ENCODE assay signal across 8 mouse cellular contexts in the genomic region with DNA sequence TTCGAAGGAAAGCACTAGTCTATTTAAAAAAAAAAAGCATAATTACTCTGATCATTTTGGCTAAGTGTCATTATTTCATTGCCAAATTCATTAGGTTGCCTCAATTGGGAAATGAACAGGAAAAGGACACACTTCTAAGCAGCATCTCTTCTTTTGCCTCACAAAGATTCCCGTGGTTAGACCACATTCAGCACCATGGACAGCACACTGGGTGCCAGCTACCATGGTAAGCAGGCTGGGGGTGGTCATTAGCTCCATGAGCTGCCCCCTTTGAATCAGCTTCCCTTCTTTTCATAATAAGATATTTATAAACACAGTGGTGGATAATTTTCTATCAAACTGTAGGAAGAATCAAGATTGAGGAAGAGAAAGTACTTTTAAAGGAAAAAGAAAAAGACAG. TPM values are rescaled to one million over a fixed set of nuclear protein-coding genes. Genes with fewer than 3 reads are reported as not detected.
DNase-seq lines count a peak whose midpoint lies in the region; ATAC-seq and TF ChIP-seq lines count a peak whose summit lies in the region.

No protein-coding gene starts in this region.

- H3K9ac ChIP-seq in forebrain, embryonic 13.5 days, result no peak overlapping the region
- no peak overlapping the region for H3K9ac ChIP-seq in liver, postnatal 0 days (replicated peaks)
- no peak overlapping the region for H3K9ac ChIP-seq in liver, embryonic 11.5 days (ENCODE audit: low read depth, low read length)

- no peak overlapping the region for H3K4me2 ChIP-seq in forebrain, embryonic 13.5 days
- H3K4me2 ChIP-seq in liver, postnatal 0 days (ENCODE audit: low read depth, low read length), result no peak overlapping the region
- H3K4me2 ChIP-seq in liver, embryonic 11.5 days, result no peak overlapping the region

- no peaks in the 10 kb centered on the region for H3K9me3 ChIP-seq in forebrain, embryonic 10.5 days
- no peaks in the 10 kb centered on the region for H3K9me3 ChIP-seq in forebrain, embryonic 13.5 days (replicated peaks)
- H3K9me3 ChIP-seq in liver, postnatal 0 days (ENCODE audit: low read length), result no peaks in the 10 kb centered on the region
- H3K9me3 ChIP-seq in liver, embryonic 11.5 days (ENCODE audit: control insufficient read depth, low read length), result no peaks in the 10 kb centered on the region

- H3K36me3 ChIP-seq in forebrain, embryonic 10.5 days (replicated peaks), result no peaks in the 10 kb centered on the region
- no peaks in the 10 kb centered on the region for H3K36me3 ChIP-seq in forebrain, embryonic 13.5 days (ENCODE audit: poor library complexity, severe bottlenecking)
- H3K36me3 ChIP-seq in liver, postnatal 0 days (replicated peaks; ENCODE audit: insufficient read depth, low read length), result no peaks in the 10 kb centered on the region
- no peaks in the 10 kb centered on the region for H3K36me3 ChIP-seq in liver, embryonic 11.5 days (ENCODE audit: control insufficient read depth, insufficient read depth, low read length)

- no peak for TF ChIP-seq EP300 in liver, postnatal 0 days (IDR thresholded peaks at IDR 0.05; ENCODE audit: low read depth)

- H3K27me3 ChIP-seq in forebrain, embryonic 10.5 days (ENCODE audit: poor library complexity, severe bottlenecking), result peaks cover 70% of the 10 kb centered on the region
- no peaks in the 10 kb centered on the region for H3K27me3 ChIP-seq in forebrain, embryonic 13.5 days
- H3K27me3 ChIP-seq in liver, postnatal 0 days (ENCODE audit: insufficient read depth, low read length), result no peaks in the 10 kb centered on the region
- H3K27me3 ChIP-seq in liver, embryonic 11.5 days (replicated peaks; ENCODE audit: control insufficient read depth, insufficient read depth, low read length), result no peaks in the 10 kb centered on the region

- H3K27ac ChIP-seq in forebrain, embryonic 10.5 days, result no peak overlapping the region
- no peak overlapping the region for H3K27ac ChIP-seq in forebrain, embryonic 13.5 days
- H3K27ac ChIP-seq in liver, postnatal 0 days (ENCODE audit: low read depth), result no peak overlapping the region
- no peak overlapping the region for H3K27ac ChIP-seq in liver, embryonic 11.5 days (ENCODE audit: low read depth, low read length)

- H3K4me1 ChIP-seq in forebrain, embryonic 10.5 days, result peaks cover 15% of the 10 kb centered on the region
- peaks cover 37% of the 10 kb centered on the region for H3K4me1 ChIP-seq in forebrain, embryonic 13.5 days
- no peaks in the 10 kb centered on the region for H3K4me1 ChIP-seq in liver, postnatal 0 days (ENCODE audit: insufficient read depth)
- H3K4me1 ChIP-seq in liver, embryonic 11.5 days (replicated peaks; ENCODE audit: control insufficient read depth, insufficient read depth, low read length), result no peaks in the 10 kb centered on the region

- TF ChIP-seq POLR2A in brain, embryonic 14.5 days (IDR thresholded peaks at IDR 0.05; ENCODE audit: borderline replicate concordance, extremely low read depth, insufficient read depth, insufficient read length, poor library complexity, severe bottlenecking), result no peak

- no peak overlapping the region for H3K4me3 ChIP-seq in forebrain, embryonic 10.5 days
- no peak overlapping the region for H3K4me3 ChIP-seq in forebrain, embryonic 13.5 days
- H3K4me3 ChIP-seq in liver, postnatal 0 days (ENCODE audit: low read depth, low read length), result no peak overlapping the region
- H3K4me3 ChIP-seq in liver, embryonic 11.5 days (ENCODE audit: low read depth, low read length), result no peak overlapping the region

- DNase-seq in forebrain, embryonic 10.5 days (ENCODE audit: extremely low spot score, low spot score), result peak; percentile 18
- peak; percentile 15 for DNase-seq in liver, postnatal 0 days
- no peak for DNase-seq in liver, embryonic 11.5 days (ENCODE audit: low spot score)
- DNase-seq in brain, embryonic 14.5 days (ENCODE audit: low read depth), result peak; percentile 44
- peak; percentile 19 for DNase-seq in lung, postnatal 36 days
- DNase-seq in layer of hippocampus, postnatal 14 days (ENCODE audit: low spot score in 2 of 2), result no peak
- no peak for DNase-seq in MN1 (ENCODE audit: low spot score)

- ATAC-seq in forebrain, embryonic 13.5 days, result no peak
- no peak for ATAC-seq in liver, postnatal 0 days
- no peak for ATAC-seq in liver, embryonic 11.5 days (replicated peaks; ENCODE audit: low FRiP score)

- no peak for TF ChIP-seq CTCF in liver, postnatal 0 days (IDR thresholded peaks at IDR 0.05; ENCODE audit: low read depth)
- no peak for TF ChIP-seq CTCF in brain, embryonic 14.5 days (IDR thresholded peaks at IDR 0.05; ENCODE audit: borderline replicate concordance, extremely low read depth, insufficient read depth, insufficient read length)

- WGBS in forebrain, embryonic 10.5 days, result 34% methylated on average over 2 of the region's 2 CpGs
- 23% methylated on average over 2 of the region's 2 CpGs for WGBS in forebrain, embryonic 13.5 days
- 27% methylated on average over 2 of the region's 2 CpGs for WGBS in liver, postnatal 0 days (ENCODE audit: insufficient replicate concordance)
- WGBS in liver, embryonic 11.5 days, result 23% methylated on average over 2 of the region's 2 CpGs

RNA-seq across cellular contexts. Expression of a gene that starts 28.4 kb away (rescaled TPM):
- polyA plus RNA-seq in forebrain, embryonic 10.5 days (2016; fragmentation: Nextera tagmentation; extraction: Ambion mirVana), result 9.8 and 17.4 TPM in 2 replicates
- polyA plus RNA-seq in forebrain, embryonic 13.5 days (2015; fragmentation: Nextera tagmentation; extraction: Ambion mirVana), result 196 and 206 TPM in 2 replicates
- 0.07 and 0.13 TPM in 2 replicates for polyA plus RNA-seq in liver, postnatal 0 days (2015; fragmentation: Nextera tagmentation; extraction: Ambion mirVana)
- 1.2 and 1.4 TPM in 2 replicates for polyA plus RNA-seq in liver, embryonic 11.5 days (2014; fragmentation: Nextera tagmentation; extraction: Ambion mirVana)
- 239 and 313 TPM in 2 replicates for polyA plus RNA-seq in brain, embryonic 14.5 days (2012; rRNA removed)
- total RNA-seq in layer of hippocampus, postnatal 14 days (2021), result 10 to 100 TPM; 65.9 to 73.4 TPM

Comparison
In these comparisons a context has a peak if more than half of its experiments do, and no peak if none do; other contexts are left out.
1. DNase-seq: peak in forebrain, embryonic 10.5 days (single experiment), liver, postnatal 0 days (single experiment), brain, embryonic 14.5 days (single experiment) and lung, postnatal 36 days (single experiment); none in liver, embryonic 11.5 days (single experiment), layer of hippocampus, postnatal 14 days (0 of 2) and MN1 (single experiment).
2. RNA of a gene that starts 28.4 kb away (polyA plus RNA-seq): 239 to 313 TPM in brain, embryonic 14.5 days and 196 to 206 TPM in forebrain, embryonic 13.5 days; 9.8 to 17.4 TPM in forebrain, embryonic 10.5 days, 1.2 to 1.4 TPM in liver, embryonic 11.5 days and 0.07 to 0.13 TPM in liver, postnatal 0 days; every median in the first group is over 10 times any median in the second.